Mouse (Mus musculus) heart, embryonic 12.5 days (tissue): ENCODE measurements around the gene Stfa3. TPM values are rescaled to one million over a fixed set of nuclear protein-coding genes. Genes with fewer than 3 reads are reported as not detected.
"Not testable (repeated sequence)": the region's sequence is repeated elsewhere in the genome, so short reads cannot be mapped to it uniquely, and the experiment has no call there.

ENCODE experiments used
- ATAC-seq: fragments of 200-750 bp; cut with Nextera tagmentation; 2 replicates; pipeline ENCODE4 v1.8.0; 2017; ENCODE audit warnings: moderate TSS enrichment, moderate library complexity; ENCODE audit not compliant: insufficient number of reproducible peaks, low FRiP score
- H3K27ac ChIP-seq: fragments of 300-500 bp; sonication (generic); 2 replicates; pipeline ENCODE4 v1.5.1; 2016; ENCODE audit warnings: mild to moderate bottlenecking, moderate library complexity; ENCODE audit not compliant: poor library complexity, severe bottlenecking
- H3K27me3 ChIP-seq: fragments of 300-500 bp; sonication (generic); replicated peaks from 2 replicates; pipeline ENCODE4 v1.6.1; 2016; ENCODE audit warnings: mild to moderate bottlenecking, moderate library complexity
- H3K36me3 ChIP-seq: fragments of 300-500 bp; sonication (generic); 2 replicates; pipeline ENCODE4 v1.6.1; 2016; ENCODE audit warnings: mild to moderate bottlenecking, moderate library complexity
- H3K4me1 ChIP-seq: fragments of 300-500 bp; sonication (generic); replicated peaks from 2 replicates; pipeline ENCODE4 v1.6.1; 2016; ENCODE audit warnings: mild to moderate bottlenecking
- H3K4me2 ChIP-seq: fragments of 300-500 bp; sonication (generic); 2 replicates; pipeline ENCODE4 v1.6.1; 2016; ENCODE audit warnings: mild to moderate bottlenecking, moderate library complexity
- H3K4me3 ChIP-seq: fragments of 300-500 bp; sonication (generic); 2 replicates; pipeline ENCODE4 v1.5.1; 2016; ENCODE audit warnings: mild to moderate bottlenecking
- H3K9ac ChIP-seq: fragments of 300-500 bp; sonication (generic); 2 replicates; pipeline ENCODE4 v1.6.1; 2016; ENCODE audit warnings: mild to moderate bottlenecking, moderate library complexity
- H3K9me3 ChIP-seq: fragments of 300-500 bp; sonication (generic); replicated peaks from 2 replicates; pipeline ENCODE4 v1.6.1; 2016; ENCODE audit warnings: mild to moderate bottlenecking, moderate library complexity
- WGBS: fragments of 180-500 bp; shearing (Covaris S2); methylation state at CpG from one replicate; pipeline ENCODE4 v1.1.7; 2016; 5-methylcytosine and 5-hydroxymethylcytosine counted together
- polyA plus RNA-seq: library from polyadenylated mRNA; unstranded; fragments of >200 nt; fragmentation: Nextera tagmentation; extraction: Ambion mirVana; gene quantifications from 2 replicates; pipeline ENCODE4 v1.2.1, GENCODE M21; 2016

Stfa3 gene
- polyA plus RNA-seq, 1 experiment from 2014 or later = not detected

DNA sequence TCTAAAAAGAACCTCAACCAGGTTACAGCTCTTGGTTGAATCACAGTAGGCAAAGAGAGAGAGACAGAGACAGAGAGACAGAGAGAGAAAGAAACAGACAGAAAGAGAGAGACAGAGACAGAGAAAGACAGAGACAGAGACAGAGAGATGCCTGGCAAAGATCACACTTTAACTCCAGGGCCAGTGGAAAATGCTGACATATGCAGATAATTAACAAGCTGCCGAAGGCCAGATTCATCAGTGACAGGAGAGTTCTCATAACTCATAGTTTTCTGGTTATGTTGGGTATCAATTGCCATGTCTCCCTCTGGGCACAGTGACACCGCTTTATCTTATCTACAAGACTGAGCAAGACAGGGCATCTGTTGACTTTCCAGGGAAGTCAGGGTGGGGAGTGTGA is 12.7 kb upstream of the Stfa3 start:
- Histone ChIP-seq H3K27me3 (no peaks in the 10 kb centered on the region), H3K4me3 (no peak overlapping the region), H3K27ac (no peak overlapping the region), H3K4me2 (no peak overlapping the region), H3K36me3 (no peaks in the 10 kb centered on the region), H3K9me3 (0 out of 2 replicates have a peak, but pooled peaks cover 3% of the 10 kb centered on the region), H3K9ac (no peak overlapping the region), H3K4me1 (no peaks in the 10 kb centered on the region)
- no peak for ATAC-seq
- 41% methylated on average over 2 of the region's 2 CpGs for WGBS

DNA sequence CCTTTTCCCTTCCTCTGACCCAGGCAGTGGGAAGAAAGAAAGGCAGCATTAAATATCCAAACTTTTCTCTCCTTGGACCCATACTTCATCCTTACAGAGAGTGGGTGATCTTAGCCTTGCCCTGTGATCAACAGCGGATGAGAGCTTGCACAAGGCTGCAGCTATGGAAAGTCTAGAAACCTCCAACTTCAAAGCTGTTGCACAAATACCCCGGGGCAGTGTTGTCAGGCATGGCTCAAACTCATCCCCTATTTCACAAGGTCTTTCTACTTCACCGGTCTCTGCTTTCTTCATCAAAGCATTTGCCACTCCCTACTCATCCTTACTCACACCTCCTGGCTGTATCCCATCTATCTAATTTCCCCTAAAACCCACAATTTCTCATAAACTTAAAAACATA is 10.2 kb upstream of the Stfa3 start:
- H3K4me1 ChIP-seq = no peaks in the 10 kb centered on the region
- 0 out of 2 replicates have a peak, but pooled peaks cover 3% of the 10 kb centered on the region for H3K9me3 ChIP-seq
- no peak for ATAC-seq
- H3K4me3 ChIP-seq = no peak overlapping the region
- H3K9ac ChIP-seq = no peak overlapping the region
- no peak overlapping the region for H3K4me2 ChIP-seq
- WGBS = 86% methylated on average over 3 of the region's 3 CpGs
- no peaks in the 10 kb centered on the region for H3K27me3 ChIP-seq
- H3K36me3 ChIP-seq = no peaks in the 10 kb centered on the region
- no peak overlapping the region for H3K27ac ChIP-seq

DNA sequence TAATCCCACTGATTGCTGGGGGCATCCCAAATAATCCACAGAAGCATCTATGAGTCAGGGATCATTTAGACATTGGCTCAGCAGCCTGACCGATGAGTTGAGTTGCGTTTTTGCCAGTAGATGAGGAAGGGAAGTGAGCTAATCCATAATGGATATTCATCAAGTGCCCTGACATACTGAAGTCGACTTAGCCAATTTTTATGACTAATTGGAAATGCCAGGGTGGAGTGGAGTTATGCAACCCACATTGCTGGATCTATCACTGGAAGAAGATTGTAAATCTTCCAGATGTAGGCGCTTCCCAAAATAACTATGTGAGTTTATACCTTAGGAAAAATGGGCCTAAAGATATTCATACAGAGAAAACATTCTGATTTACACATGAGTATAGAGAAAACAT is 8.9 kb upstream of the Stfa3 start:
- 79% methylated on average over 4 of the region's 4 CpGs for WGBS
- Histone ChIP-seq H3K27ac (no peak overlapping the region), H3K4me1 (no peaks in the 10 kb centered on the region), H3K9me3 (0 out of 2 replicates have a peak, but pooled peaks cover 3% of the 10 kb centered on the region), H3K36me3 (no peaks in the 10 kb centered on the region), H3K4me2 (no peak overlapping the region), H3K4me3 (no peak overlapping the region), H3K9ac (no peak overlapping the region), H3K27me3 (no peaks in the 10 kb centered on the region)
- ATAC-seq = no peak

DNA sequence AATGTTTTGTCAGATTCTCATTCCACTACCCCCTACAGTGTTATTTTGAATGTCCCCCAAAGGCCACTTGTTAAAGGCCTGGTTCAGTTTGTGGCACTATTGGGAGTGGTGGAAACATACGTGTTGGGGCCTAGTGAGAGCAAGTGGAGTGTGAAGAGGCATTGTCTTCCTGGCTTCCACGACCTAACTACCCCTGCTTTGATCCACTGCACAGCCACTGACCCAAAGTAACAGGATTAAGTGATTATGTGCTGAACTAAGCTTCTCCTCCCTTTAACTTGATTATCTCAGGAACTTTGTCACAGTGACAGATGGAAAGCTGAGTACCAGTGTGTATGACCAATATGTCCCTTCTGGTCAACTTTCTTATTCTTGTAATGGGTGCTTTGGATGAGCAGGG is 5.2 kb upstream of the Stfa3 start:
- H3K9ac ChIP-seq = no peak overlapping the region
- no peaks in the 10 kb centered on the region for H3K27me3 ChIP-seq
- no peak overlapping the region for H3K4me2 ChIP-seq
- H3K4me1 ChIP-seq = no peaks in the 10 kb centered on the region
- no peak for ATAC-seq
- H3K36me3 ChIP-seq = no peaks in the 10 kb centered on the region
- no peak overlapping the region for H3K4me3 ChIP-seq
- H3K9me3 ChIP-seq = no peaks in the 10 kb centered on the region
- 58% methylated on average over 2 of the region's 2 CpGs for WGBS
- no peak overlapping the region for H3K27ac ChIP-seq

DNA sequence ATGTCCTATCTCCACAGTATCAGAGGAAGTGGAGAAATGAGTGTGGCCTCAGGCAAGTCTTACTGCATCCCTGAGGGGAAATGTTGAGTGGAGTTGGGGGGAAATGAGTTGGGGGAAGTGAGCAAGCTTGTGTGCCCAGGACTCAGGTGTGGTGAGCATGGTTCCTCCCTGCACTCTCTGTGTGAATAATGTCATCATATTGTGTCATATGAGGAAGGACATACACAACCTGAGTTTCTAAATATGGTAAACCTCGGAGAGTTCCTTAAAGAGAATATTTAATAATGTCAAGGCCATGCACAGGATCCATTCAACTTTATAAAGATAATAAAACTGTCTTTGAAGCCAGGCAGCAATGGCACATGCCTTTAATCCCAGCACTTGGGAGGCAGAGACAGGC is 34.2 kb downstream of the Stfa3 start:
- not testable (repeated sequence) for H3K27me3 ChIP-seq, H3K9ac ChIP-seq, H3K4me2 ChIP-seq, H3K27ac ChIP-seq, H3K9me3 ChIP-seq, H3K36me3 ChIP-seq, ATAC-seq, H3K4me1 ChIP-seq, H3K4me3 ChIP-seq
- 65% methylated on average over 1 of the region's 1 CpGs for WGBS

DNA sequence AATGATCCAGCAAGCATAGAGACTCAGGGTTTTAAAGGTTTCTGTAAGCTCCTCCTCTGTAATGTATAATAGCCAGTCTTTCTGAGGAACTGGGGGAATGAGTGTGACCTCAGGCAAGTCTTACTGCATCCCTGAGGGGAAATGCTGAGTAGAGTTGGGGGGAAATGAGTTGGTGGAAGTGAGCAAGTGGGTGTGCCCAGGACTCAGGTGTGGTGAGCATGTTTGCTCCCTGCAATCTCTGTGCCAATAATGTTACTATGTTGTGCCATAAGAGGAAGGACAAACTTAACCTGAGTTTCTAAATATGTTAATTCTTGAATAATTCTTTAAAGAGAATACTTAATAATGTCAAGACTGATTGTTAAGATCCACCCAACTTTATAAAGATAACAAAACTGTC is 46.8 kb downstream of the Stfa3 start, which contains the start of gene Stfa2:
Stfa2 (minus strand) TSS at position 101 of the 400 bp plus-strand sequence.
- Histone ChIP-seq H3K4me2 (no peak within 1 kb of the TSS), H3K9me3 (no peaks in the 10 kb centered on the region), H3K27ac (no peak within 1 kb of the TSS), H3K4me3 (no peak within 1 kb of the TSS), H3K36me3 (no peaks in the 10 kb centered on the region), H3K4me1 (no peaks in the 10 kb centered on the region), H3K27me3 (no peaks in the 10 kb centered on the region), H3K9ac (no peak within 1 kb of the TSS)
- ATAC-seq = no peak

Other genes with a start within 250 kb of the Stfa3 start
- gene Gm5416, start 245.0 kb downstream of the Stfa3 start, polyA plus RNA-seq = not detected in 2 replicates
- not detected in 2 replicates for gene 2010005H15Rik, start 233.9 kb downstream of the Stfa3 start, polyA plus RNA-seq
- gene Stfa1, start 178.4 kb downstream of the Stfa3 start, polyA plus RNA-seq = 2.6 TPM in 1 of 2 replicates, not detected in the other
- gene BC117090, start 121.1 kb downstream of the Stfa3 start, polyA plus RNA-seq = not detected in 2 replicates
- gene BC100530, start 87.6 kb downstream of the Stfa3 start, polyA plus RNA-seq = 0.67 and 3.1 TPM in 2 replicates
- gene Stfa2, start 46.9 kb downstream of the Stfa3 start, polyA plus RNA-seq = not detected in 2 replicates
- gene Casr, start 106.7 kb upstream of the Stfa3 start, polyA plus RNA-seq = 0.04 and 0.24 TPM in 2 replicates
- 0.48 and 0.72 TPM in 2 replicates for gene Cd86, start 210.7 kb upstream of the Stfa3 start, polyA plus RNA-seq
- gene Ildr1, start 238.6 kb upstream of the Stfa3 start, polyA plus RNA-seq = 0.09 TPM in 1 of 2 replicates, not detected in the other